In the genomic region with DNA sequence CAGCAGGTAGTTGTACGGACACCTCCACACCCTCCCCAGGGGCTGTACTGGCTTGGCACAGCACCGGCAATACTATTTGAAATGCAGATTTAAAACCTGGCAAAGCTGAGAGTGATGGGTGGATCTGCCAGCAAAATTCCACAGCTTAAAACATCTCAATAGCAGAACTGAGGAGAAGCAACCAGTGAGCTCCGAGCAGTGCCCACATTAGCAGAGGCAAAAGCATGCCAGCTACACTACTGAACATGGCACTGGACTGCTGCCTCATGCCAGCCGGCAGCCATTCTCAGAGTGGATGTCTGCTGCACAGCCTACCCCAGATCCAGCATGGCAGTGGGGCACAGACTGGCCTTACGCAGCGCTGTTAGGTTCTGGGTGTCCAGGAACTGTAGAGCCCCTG, we compare ENCODE assay signal across 14 mouse cellular contexts.
DNase-seq lines count a peak whose midpoint lies in the region; ATAC-seq lines count a peak whose summit lies in the region.
"Had no signal": no experiment of that assay in that cellular context is flagged by ENCODE, and none has a peak within 500 bp of the region (broad histone marks: within the 10 kb centered on the region; RNA-seq: fewer than 3 reads in every experiment).

No protein-coding gene starts in this region.

- H3K9ac ChIP-seq in hindbrain, embryonic 14.5 days = no peak overlapping the region
- H3K9ac ChIP-seq in neural tube, embryonic 15.5 days (replicated peaks) = no peak overlapping the region
- H3K9ac ChIP-seq: neural tube, embryonic 12.5 days had no signal

- H3K4me3 ChIP-seq in hindbrain, embryonic 14.5 days (replicated peaks; ENCODE audit: low read length) = no peak overlapping the region
- H3K4me3 ChIP-seq in hindbrain, embryonic 10.5 days = no peak overlapping the region
- H3K4me3 ChIP-seq in neural tube, embryonic 15.5 days (replicated peaks) = no peak overlapping the region
- H3K4me3 ChIP-seq: neural tube, embryonic 12.5 days had no signal

- no peak overlapping the region for H3K27ac ChIP-seq in hindbrain, embryonic 14.5 days
- no peak overlapping the region for H3K27ac ChIP-seq in hindbrain, embryonic 10.5 days
- H3K27ac ChIP-seq in neural tube, embryonic 15.5 days (replicated peaks) = peak overlapping the region; percentile 23; the same call in 1 of the 2 replicates
- H3K27ac ChIP-seq: neural tube, embryonic 12.5 days; stomach, postnatal 0 days had no signal

- H3K4me1 ChIP-seq in hindbrain, embryonic 14.5 days (replicated peaks; ENCODE audit: control insufficient read depth, insufficient read depth, low read length) = no peaks in the 10 kb centered on the region
- 0 out of 2 replicates have a peak, but pooled peaks cover 7% of the 10 kb centered on the region for H3K4me1 ChIP-seq in hindbrain, embryonic 10.5 days (replicated peaks)
- peaks cover 9% of the 10 kb centered on the region for H3K4me1 ChIP-seq in neural tube, embryonic 15.5 days
- H3K4me1 ChIP-seq: neural tube, embryonic 12.5 days had no signal

- no peaks in the 10 kb centered on the region for H3K9me3 ChIP-seq in hindbrain, embryonic 14.5 days (ENCODE audit: control insufficient read depth, low read length)
- H3K9me3 ChIP-seq in hindbrain, embryonic 10.5 days = no peaks in the 10 kb centered on the region
- no peaks in the 10 kb centered on the region for H3K9me3 ChIP-seq in neural tube, embryonic 15.5 days (replicated peaks)
- H3K9me3 ChIP-seq: neural tube, embryonic 12.5 days had no signal

- intact Hi-C loops in left cerebral cortex, postnatal 4 days (cut with DNase I) = no loop called here

- no peaks in the 10 kb centered on the region for H3K27me3 ChIP-seq in hindbrain, embryonic 14.5 days (ENCODE audit: control insufficient read depth, insufficient read depth, low read length)
- H3K27me3 ChIP-seq in hindbrain, embryonic 10.5 days (ENCODE audit: insufficient read depth, poor library complexity, severe bottlenecking) = no peaks in the 10 kb centered on the region
- no peaks in the 10 kb centered on the region for H3K27me3 ChIP-seq in neural tube, embryonic 15.5 days (replicated peaks)
- H3K27me3 ChIP-seq: neural tube, embryonic 12.5 days had no signal

- peak; percentile 50 to 59 for DNase-seq in cerebellum, postnatal 14 days
- no peak for DNase-seq in cerebellum, adult 11 months
- DNase-seq in hindbrain, embryonic 14.5 days (ENCODE audit: low spot score) = peak; percentile 25
- no peak for DNase-seq in hindbrain, embryonic 10.5 days (ENCODE audit: low spot score)
- DNase-seq in neural tube, embryonic 10.5 days (ENCODE audit: extremely low spot score, low spot score) = no peak
- DNase-seq in left cerebral cortex, postnatal 4 days = peak; percentile 43
- no peak for DNase-seq in lung, adult 18-20 months
- DNase-seq: embryo, embryonic 11 days had no signal

- no peak overlapping the region for H3K4me2 ChIP-seq in hindbrain, embryonic 14.5 days (replicated peaks)
- no peak overlapping the region for H3K4me2 ChIP-seq in neural tube, embryonic 15.5 days
- H3K4me2 ChIP-seq: liver, embryonic 11.5 days; neural tube, embryonic 12.5 days had no signal

- 70% methylated on average over 6 of the region's 6 CpGs for WGBS in hindbrain, embryonic 14.5 days
- WGBS in hindbrain, embryonic 10.5 days = 89% methylated on average over 6 of the region's 6 CpGs
- 59% methylated on average over 6 of the region's 6 CpGs for WGBS in neural tube, embryonic 15.5 days

- ATAC-seq in hindbrain, embryonic 14.5 days (ENCODE audit: low FRiP score) = no peak
- no peak for ATAC-seq in neural tube, embryonic 15.5 days (ENCODE audit: low FRiP score)
- ATAC-seq: intestine, embryonic 16.5 days; midbrain, embryonic 16.5 days had no signal

- H3K36me3 ChIP-seq in hindbrain, embryonic 14.5 days (replicated peaks; ENCODE audit: control insufficient read depth, insufficient read depth) = 0 out of 2 replicates have a peak, but pooled peaks cover 9% of the 10 kb centered on the region
- no peaks in the 10 kb centered on the region for H3K36me3 ChIP-seq in hindbrain, embryonic 10.5 days
- H3K36me3 ChIP-seq in neural tube, embryonic 15.5 days = 0 out of 2 replicates have a peak, but pooled peaks cover 4% of the 10 kb centered on the region
- H3K36me3 ChIP-seq: neural tube, embryonic 12.5 days had no signal

Comparison
In these comparisons a context has a peak if more than half of its experiments do, and no peak if none do; other contexts are left out.
1. DNase-seq: peak in cerebellum, postnatal 14 days (2 of 2), hindbrain, embryonic 14.5 days (single experiment) and left cerebral cortex, postnatal 4 days (single experiment); none in cerebellum, adult 11 months (single experiment), hindbrain, embryonic 10.5 days (single experiment), neural tube, embryonic 10.5 days (single experiment) and lung, adult 18-20 months (0 of 2).